Mouse (Mus musculus) hindbrain, embryonic 11.5 days (tissue): ENCODE measurements at regions not wholly inside any gene's neighbourhood (a gene's known extent, or its start where the extent isn't known, plus 50 kb on each side); places are given as distances from the start of the nearest gene placed in this dataset.

Experiments
- ATAC-seq: fragments of 200-750 bp; cut with Nextera tagmentation; 2 replicates; pipeline ENCODE4 v1.8.0; 2017; ENCODE audit warnings: mild to moderate bottlenecking, moderate TSS enrichment, moderate library complexity; ENCODE audit not compliant: low FRiP score
- DNase-seq: peaks from one replicate; pipeline ENCODE4 v3.0.0-alpha.2; 2015; ENCODE audit warnings: low spot score
- H3K27ac ChIP-seq: fragments of 300-500 bp; sonication (generic); 2 replicates; pipeline ENCODE4 v1.5.1; 2014; ENCODE audit warnings: mild to moderate bottlenecking, low read depth, low read length
- H3K27me3 ChIP-seq: fragments of 300-500 bp; sonication (generic); 2 replicates; pipeline ENCODE4 v1.6.1; 2014; ENCODE audit warnings: mild to moderate bottlenecking, low read length, moderate library complexity, mixed read lengths; ENCODE audit not compliant: control insufficient read depth, insufficient read depth
- H3K36me3 ChIP-seq: fragments of 300-500 bp; sonication (generic); 2 replicates; pipeline ENCODE4 v1.6.1; 2014; ENCODE audit warnings: mild to moderate bottlenecking, low read length, moderate library complexity, mixed read lengths; ENCODE audit not compliant: control insufficient read depth, insufficient read depth
- H3K4me1 ChIP-seq: fragments of 300-500 bp; sonication (generic); replicated peaks from 2 replicates; pipeline ENCODE4 v1.6.1; 2014; ENCODE audit warnings: low read length, mixed read lengths; ENCODE audit not compliant: control insufficient read depth, insufficient read depth
- H3K4me2 ChIP-seq: fragments of 300-500 bp; sonication (generic); replicated peaks from 2 replicates; pipeline ENCODE4 v1.6.1; 2014; ENCODE audit warnings: mild to moderate bottlenecking, low read depth, low read length
- H3K4me3 ChIP-seq: fragments of 300-500 bp; sonication (generic); 2 replicates; pipeline ENCODE4 v1.5.1; 2014; ENCODE audit warnings: low read depth, low read length
- H3K9ac ChIP-seq: fragments of 300-500 bp; sonication (generic); 2 replicates; pipeline ENCODE4 v1.6.1; 2014; ENCODE audit warnings: low read depth, low read length
- H3K9me3 ChIP-seq: fragments of 300-500 bp; sonication (generic); 2 replicates; pipeline ENCODE4 v1.6.1; 2016; ENCODE audit warnings: low read length; ENCODE audit not compliant: control insufficient read depth
- WGBS: fragments of 180-500 bp; shearing (Covaris S2); extraction: QIAGEN DNeasy Blood & Tissue Kit; methylation state at CpG from one replicate; pipeline ENCODE4 v1.1.7; 2014; 5-methylcytosine and 5-hydroxymethylcytosine counted together

- WGBS, result 52% methylated on average over 1 of the region's 1 CpGs
- DNase-seq (no peak), ATAC-seq (no peak)
- Histone ChIP-seq H3K36me3 (no peaks in the 10 kb centered on the region), H3K4me1 (no peaks in the 10 kb centered on the region), H3K4me3 (no peak overlapping the region), H3K4me2 (no peak overlapping the region), H3K27ac (no peak overlapping the region), H3K27me3 (no peaks in the 10 kb centered on the region), H3K9me3 (no peaks in the 10 kb centered on the region), H3K9ac (no peak overlapping the region)
Observed at GRCm38 (mm10) chr5:28596537-28597314, 129.7 kb upstream of the Shh start.

- Histone ChIP-seq H3K4me3 (no peak overlapping the region), H3K27ac (no peak overlapping the region), H3K9me3 (no peaks in the 10 kb centered on the region), H3K4me1 (no peaks in the 10 kb centered on the region), H3K36me3 (no peaks in the 10 kb centered on the region), H3K4me2 (no peak overlapping the region), H3K9ac (no peak overlapping the region), H3K27me3 (no peaks in the 10 kb centered on the region)
- WGBS, result 85% methylated on average over 5 of the region's 5 CpGs
- DNase-seq, result no peak
- no peak for ATAC-seq
Observed at GRCm38 (mm10) chr5:28571347-28571998, 104.4 kb upstream of the Shh start.

DNA sequence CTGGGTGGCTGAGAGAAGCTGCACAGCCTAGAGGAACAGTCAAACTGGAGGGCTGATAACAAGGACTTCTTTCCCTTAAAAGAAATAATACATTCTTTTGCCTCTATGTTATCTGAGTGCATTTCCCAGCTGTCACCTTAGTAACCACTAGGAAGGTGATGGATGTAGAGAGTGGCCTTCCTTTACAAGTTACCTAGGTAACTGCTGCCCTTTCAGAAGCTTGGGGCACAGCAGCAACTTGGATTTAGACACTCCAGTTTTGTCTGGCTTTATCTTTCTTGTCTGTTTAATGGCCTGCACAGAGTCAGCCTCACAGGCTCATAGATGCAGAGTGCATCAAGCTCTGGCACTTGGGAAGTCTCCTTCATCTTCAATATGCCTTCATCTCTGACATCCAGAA is 101.4 kb upstream of the Shh start:
- H3K4me2 ChIP-seq, result no peak overlapping the region
- no peak overlapping the region for H3K9ac ChIP-seq
- DNase-seq (peak; percentile 10), ATAC-seq (no peak)
- H3K4me3 ChIP-seq, result no peak overlapping the region
- no peaks in the 10 kb centered on the region for H3K4me1 ChIP-seq
- H3K9me3 ChIP-seq, result no peaks in the 10 kb centered on the region
- no peak overlapping the region for H3K27ac ChIP-seq
- H3K27me3 ChIP-seq, result no peaks in the 10 kb centered on the region
- no peaks in the 10 kb centered on the region for H3K36me3 ChIP-seq

DNA sequence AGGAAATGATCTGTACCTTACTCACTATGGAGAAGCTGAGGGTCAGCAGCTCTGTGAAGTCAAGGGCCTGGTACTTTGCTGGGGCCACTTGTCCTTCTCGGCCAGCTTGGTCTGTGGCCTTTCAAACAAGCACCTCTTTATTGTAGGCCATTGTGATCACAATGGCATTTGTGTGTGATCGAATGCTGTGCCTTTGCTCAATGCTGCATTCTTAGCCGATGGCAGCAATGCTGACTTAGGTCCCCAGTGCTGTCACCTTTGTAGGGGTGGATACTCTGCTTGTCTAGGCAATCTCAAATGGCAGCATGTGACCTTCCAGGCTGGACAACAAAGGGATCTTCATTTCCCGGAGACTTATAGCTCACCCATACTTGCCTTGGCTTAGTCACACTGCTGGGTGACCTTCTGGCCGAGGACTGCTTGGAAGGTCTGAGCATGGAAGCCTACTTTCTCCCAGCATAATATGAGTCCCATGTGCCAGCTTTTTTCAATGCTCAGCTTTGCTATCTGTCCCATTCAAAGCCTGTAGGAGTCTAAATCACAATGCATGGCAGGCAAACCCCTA is 100.4 kb upstream of the Shh start:
- ATAC-seq, result no peak
- Histone ChIP-seq H3K4me3 (no peak overlapping the region), H3K27me3 (no peaks in the 10 kb centered on the region), H3K4me2 (no peak overlapping the region), H3K9ac (no peak overlapping the region), H3K27ac (no peak overlapping the region), H3K36me3 (no peaks in the 10 kb centered on the region), H3K4me1 (no peaks in the 10 kb centered on the region), H3K9me3 (no peaks in the 10 kb centered on the region)
- 61% methylated on average over 5 of the region's 5 CpGs for WGBS
- no peak for DNase-seq

DNA sequence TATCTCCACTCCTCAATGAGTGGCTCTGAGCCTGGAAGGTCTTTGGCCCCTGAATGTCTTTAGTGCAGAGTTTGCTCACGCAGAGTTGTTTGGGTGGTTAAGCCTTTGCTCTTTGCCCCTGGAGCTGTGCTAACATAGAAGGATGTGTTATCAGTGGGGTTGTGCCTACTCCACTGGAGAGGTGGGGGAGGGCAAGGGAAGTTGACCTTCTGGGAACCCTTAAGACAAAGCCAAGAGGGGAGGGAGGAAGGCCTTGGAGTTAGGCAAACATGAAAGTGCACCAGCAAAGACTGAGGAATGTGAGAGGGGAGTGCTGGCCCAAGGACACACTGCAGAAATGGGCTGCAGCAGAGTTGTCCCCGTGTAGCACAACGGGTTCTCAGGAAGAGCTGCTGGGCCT is 96.3 kb upstream of the Shh start:
- no peak overlapping the region for H3K4me3 ChIP-seq
- 13% methylated on average over 3 of the region's 3 CpGs for WGBS

GRCm38 (mm10) chr5:28562917-28563316 is 95.9 kb upstream of the Shh start:
- Histone ChIP-seq H3K4me3 (no peak overlapping the region), H3K36me3 (no peaks in the 10 kb centered on the region), H3K4me1 (no peaks in the 10 kb centered on the region), H3K9ac (no peak overlapping the region), H3K27ac (no peak overlapping the region), H3K9me3 (no peaks in the 10 kb centered on the region), H3K27me3 (no peaks in the 10 kb centered on the region), H3K4me2 (no peak overlapping the region)
- ATAC-seq, result no peak
- WGBS, result 79% methylated on average over 1 of the region's 1 CpGs
- no peak for DNase-seq

More for the DNA sequence above, 96.3 kb upstream of the Shh start:
- Histone ChIP-seq H3K27ac (no peak overlapping the region), H3K27me3 (no peaks in the 10 kb centered on the region), H3K9me3 (no peaks in the 10 kb centered on the region), H3K4me2 (no peak overlapping the region), H3K36me3 (no peaks in the 10 kb centered on the region), H3K4me1 (no peaks in the 10 kb centered on the region), H3K9ac (no peak overlapping the region)
- ATAC-seq, result no peak
- no peak for DNase-seq

DNA sequence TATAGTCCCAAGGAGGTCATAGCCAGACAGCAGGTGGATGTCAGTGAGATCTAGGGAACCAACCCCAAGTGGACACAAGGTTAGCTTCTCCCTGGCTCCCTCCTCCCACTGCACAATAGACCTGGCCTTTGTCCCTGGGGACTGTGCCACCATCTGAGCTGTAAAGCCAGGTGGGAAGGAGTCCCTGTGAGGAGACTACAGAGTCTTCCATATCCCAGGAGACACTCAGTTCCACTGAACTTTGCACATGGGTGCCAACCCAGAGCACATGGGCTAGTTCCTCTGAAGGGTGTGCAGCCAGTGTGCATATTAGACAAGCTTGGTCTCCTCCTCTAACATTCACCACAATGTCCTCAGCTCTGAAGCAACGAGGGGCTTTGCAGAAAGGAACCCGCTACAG is 86.5 kb upstream of the Shh start:
- H3K4me1 ChIP-seq, result no peaks in the 10 kb centered on the region
- no peaks in the 10 kb centered on the region for H3K36me3 ChIP-seq
- H3K4me3 ChIP-seq, result no peak overlapping the region
- H3K9me3 ChIP-seq, result no peaks in the 10 kb centered on the region
- DNase-seq (no peak), ATAC-seq (no peak)
- H3K27ac ChIP-seq, result no peak overlapping the region
- no peaks in the 10 kb centered on the region for H3K27me3 ChIP-seq
- no peak overlapping the region for H3K4me2 ChIP-seq
- WGBS, result 78% methylated on average over 2 of the region's 2 CpGs
- H3K9ac ChIP-seq, result no peak overlapping the region

DNA sequence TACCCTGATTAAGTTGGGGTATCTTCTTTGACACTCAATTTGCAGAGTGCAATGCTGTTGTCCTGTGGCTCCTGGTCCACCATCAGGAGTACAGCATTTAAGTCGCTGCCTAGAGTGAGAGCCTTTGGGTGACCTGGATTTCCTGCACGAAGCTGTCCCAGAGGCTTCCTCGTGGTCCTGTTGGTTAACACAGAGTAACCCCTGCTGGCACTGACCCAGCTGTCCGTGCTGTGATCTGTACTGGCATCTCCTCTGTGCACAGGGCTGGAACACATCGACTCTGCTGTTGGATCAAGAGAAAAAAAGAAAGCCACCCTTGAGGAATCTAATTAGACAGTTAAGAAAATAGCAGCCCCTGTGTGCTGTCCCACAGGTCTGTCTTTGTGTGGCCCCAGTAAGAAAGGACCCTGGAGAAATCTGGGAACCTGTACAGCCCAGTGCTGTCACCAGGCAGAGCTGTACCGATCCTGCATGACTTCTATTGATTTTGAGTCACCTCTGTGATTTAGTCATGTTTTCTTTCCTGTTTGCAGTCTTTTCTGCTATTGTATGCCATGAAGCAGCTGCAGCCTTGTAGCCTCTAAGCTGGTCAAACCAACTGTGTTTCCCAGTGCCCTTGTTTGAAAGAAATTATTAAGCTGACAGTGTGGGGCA is 63.3 kb upstream of the Shh start:
- no peak overlapping the region for H3K27ac ChIP-seq
- H3K4me1 ChIP-seq, result no peaks in the 10 kb centered on the region
- no peaks in the 10 kb centered on the region for H3K36me3 ChIP-seq
- ATAC-seq, result no peak
- no peaks in the 10 kb centered on the region for H3K9me3 ChIP-seq
- WGBS, result 61% methylated on average over 6 of the region's 6 CpGs
- DNase-seq, result no peak
- no peak overlapping the region for H3K9ac ChIP-seq
- H3K4me3 ChIP-seq, result no peak overlapping the region
- H3K27me3 ChIP-seq, result no peaks in the 10 kb centered on the region
- H3K4me2 ChIP-seq, result no peak overlapping the region
